Mouse (Mus musculus): ENCODE data around the gene Syn2.

The Syn2 gene

DNA sequence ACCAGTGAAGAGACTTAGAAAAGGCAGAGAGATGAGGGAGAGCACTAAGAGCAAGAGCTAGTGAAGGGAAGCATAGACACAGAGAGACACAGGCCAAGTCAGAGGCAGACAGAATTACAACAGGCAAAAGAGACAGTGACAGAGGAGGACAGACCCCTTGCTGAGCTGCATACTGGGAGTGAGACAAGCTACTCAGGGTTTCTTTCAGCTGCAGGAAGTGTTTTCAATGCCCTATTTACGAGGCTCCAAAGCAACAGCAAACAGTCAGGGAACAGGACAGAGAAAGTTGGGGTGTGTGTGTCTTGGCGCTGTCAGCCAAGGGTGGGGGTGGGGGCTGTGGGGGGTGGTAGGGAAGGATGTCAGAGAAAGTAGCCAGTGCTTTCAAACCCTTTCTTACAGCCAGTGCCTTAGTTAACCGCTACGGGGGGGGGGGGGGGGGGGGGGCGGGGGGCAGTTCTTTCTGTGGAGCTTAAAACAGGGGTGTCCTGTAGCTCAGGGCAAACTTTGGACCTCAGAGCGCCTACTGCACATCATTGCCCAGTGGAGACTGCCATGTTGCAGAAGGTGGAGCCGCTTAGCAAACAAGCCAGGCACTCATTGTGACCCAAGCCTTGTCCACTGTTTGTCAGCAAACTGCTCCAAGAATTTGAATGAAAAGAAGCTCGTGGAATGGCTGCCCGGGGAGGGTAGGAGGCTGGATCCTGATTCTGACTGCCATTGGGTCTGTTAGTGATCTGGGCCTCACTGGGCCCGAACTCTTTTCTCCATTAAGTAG is 117.6 kb downstream of the Syn2 start, which contains the start of gene Timp4:
Timp4 (minus strand) TSS at position 107 of the 775 bp plus-strand sequence.
- Histone ChIP-seq H3K36me3 (ENCODE audit: control insufficient read depth, insufficient read depth, low read length, poor library complexity, severe bottlenecking) (no peaks in the 10 kb centered on the region), H3K27me3 (ENCODE audit: control insufficient read depth, insufficient read depth, low read length, poor library complexity, severe bottlenecking) (no peaks in the 10 kb centered on the region)
- no peak for DNase-seq (ENCODE audit: low read depth, low spot score)

DNA sequence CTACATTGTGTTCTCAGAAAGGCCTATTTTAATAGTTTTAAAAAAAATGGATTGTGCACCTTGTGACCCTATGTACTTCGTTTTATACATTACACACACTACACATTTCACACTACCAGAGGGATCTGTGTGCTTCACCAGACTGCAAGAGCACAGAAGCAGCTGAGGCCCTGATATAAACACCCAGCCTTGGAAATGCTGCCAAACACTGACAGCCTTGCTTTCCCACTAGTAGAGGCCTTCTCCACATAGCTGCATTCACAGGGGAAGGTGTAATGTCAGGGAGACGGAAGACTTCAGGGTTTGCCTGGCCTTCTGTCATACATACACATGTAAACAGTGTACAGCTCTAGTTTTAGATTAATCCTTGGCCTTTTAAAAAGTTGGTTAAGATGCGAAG is 120.5 kb downstream of the Syn2 start:
- Histone ChIP-seq H3K27me3 (ENCODE audit: control insufficient read depth, insufficient read depth, low read length, poor library complexity, severe bottlenecking) (no peaks in the 10 kb centered on the region), H3K36me3 (ENCODE audit: control insufficient read depth, insufficient read depth, low read length, poor library complexity, severe bottlenecking) (no peaks in the 10 kb centered on the region)
- no peak for DNase-seq (ENCODE audit: low read depth, low spot score)

GRCm38 (mm10) chr6:115260507-115260906 is 125.8 kb downstream of the Syn2 start:
- DNase-seq (ENCODE audit: low read depth, low spot score), result no peak
- Histone ChIP-seq H3K36me3 (ENCODE audit: control insufficient read depth, insufficient read depth, low read length, poor library complexity, severe bottlenecking) (no peaks in the 10 kb centered on the region), H3K27me3 (ENCODE audit: control insufficient read depth, insufficient read depth, low read length, poor library complexity, severe bottlenecking) (no peaks in the 10 kb centered on the region)

DNA sequence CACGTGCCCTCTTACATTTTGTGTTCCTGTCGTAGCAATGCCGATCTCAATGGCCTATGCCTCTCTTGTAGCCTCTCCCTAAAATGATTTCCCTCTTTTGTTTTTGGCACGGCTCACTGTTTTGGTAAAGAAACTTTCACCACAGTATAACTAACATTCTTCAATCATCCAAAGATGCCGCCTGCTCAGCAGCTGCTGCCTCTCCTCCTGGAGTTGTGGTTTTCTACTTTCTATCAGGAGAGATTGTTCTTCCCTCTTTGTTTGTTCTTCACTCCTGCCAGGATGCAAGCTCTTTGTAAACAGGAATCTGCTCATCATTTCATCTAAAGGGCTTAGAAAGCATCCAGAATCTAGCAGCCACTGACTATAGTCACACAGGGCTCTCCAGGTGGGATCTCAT is 132.1 kb downstream of the Syn2 start:
- no peaks in the 10 kb centered on the region for H3K36me3 ChIP-seq (ENCODE audit: control insufficient read depth, insufficient read depth, low read length, poor library complexity, severe bottlenecking)
- H3K27me3 ChIP-seq (ENCODE audit: control insufficient read depth, insufficient read depth, low read length, poor library complexity, severe bottlenecking), result no peaks in the 10 kb centered on the region
- DNase-seq (ENCODE audit: low read depth, low spot score), result no peak

GRCm38 (mm10) chr6:115267916-115268315 is 133.2 kb downstream of the Syn2 start:
- DNase-seq (ENCODE audit: low read depth, low spot score), result peak; percentile 32
- H3K27me3 ChIP-seq (ENCODE audit: control insufficient read depth, insufficient read depth, low read length, poor library complexity, severe bottlenecking), result no peaks in the 10 kb centered on the region

DNA sequence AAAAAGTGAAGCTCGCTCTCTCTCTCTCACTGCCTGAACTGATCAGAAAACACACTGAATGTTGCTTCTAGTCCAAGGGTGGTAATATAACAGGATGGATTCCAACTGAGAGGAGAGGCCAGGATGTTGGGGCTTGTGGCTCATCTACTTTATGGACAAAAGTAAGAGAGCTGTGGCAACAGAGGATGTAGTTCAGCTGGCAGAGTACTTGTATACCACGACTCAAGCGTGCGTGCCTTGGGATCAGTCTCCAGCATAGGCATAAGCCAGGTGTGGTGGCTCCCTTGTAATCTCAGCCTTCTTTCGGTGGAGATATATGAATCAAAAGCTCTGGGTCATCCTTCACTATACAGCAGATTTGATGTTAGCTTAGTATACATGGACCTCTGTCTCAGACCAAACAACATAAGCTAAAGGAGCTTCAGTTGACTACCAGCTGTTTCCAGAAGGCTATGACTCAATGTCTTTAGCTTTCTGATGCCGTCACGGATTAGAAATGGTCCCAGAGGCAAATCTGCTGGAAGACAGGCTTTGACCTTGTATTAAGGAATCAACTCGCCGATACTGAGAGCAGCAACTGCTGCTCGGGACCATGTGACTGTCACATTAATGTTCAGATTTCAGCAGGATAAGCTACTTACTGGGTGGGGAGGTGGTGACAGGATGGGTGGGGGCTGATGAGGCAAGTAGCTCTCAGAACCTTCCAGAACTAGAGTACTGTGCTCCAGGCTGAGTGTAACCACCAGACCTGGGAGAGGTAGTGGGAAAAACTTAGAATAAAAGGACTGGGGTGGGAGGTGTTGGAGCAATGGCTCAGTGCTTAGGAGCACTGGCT is 134.1 kb downstream of the Syn2 start:
- DNase-seq (ENCODE audit: low read depth, low spot score), result no peak
- H3K27me3 ChIP-seq (ENCODE audit: control insufficient read depth, insufficient read depth, low read length, poor library complexity, severe bottlenecking), result no peaks in the 10 kb centered on the region
- no peaks in the 10 kb centered on the region for H3K36me3 ChIP-seq (ENCODE audit: control insufficient read depth, insufficient read depth, low read length, poor library complexity, severe bottlenecking)

More at GRCm38 (mm10) chr6:115267916-115268315, 133.2 kb downstream of the Syn2 start:
- no peaks in the 10 kb centered on the region for H3K36me3 ChIP-seq (ENCODE audit: control insufficient read depth, insufficient read depth, low read length, poor library complexity, severe bottlenecking)

GRCm38 (mm10) chr6:115269561-115269960 is 134.9 kb downstream of the Syn2 start:
- no peaks in the 10 kb centered on the region for H3K27me3 ChIP-seq (ENCODE audit: control insufficient read depth, insufficient read depth, low read length, poor library complexity, severe bottlenecking)
- DNase-seq (ENCODE audit: low read depth, low spot score), result no peak
- no peaks in the 10 kb centered on the region for H3K36me3 ChIP-seq (ENCODE audit: control insufficient read depth, insufficient read depth, low read length, poor library complexity, severe bottlenecking)

GRCm38 (mm10) chr6:115270085-115270484 is 135.4 kb downstream of the Syn2 start:
- DNase-seq (ENCODE audit: low read depth, low spot score), result no peak
- H3K36me3 ChIP-seq (ENCODE audit: control insufficient read depth, insufficient read depth, low read length, poor library complexity, severe bottlenecking), result no peaks in the 10 kb centered on the region
- no peaks in the 10 kb centered on the region for H3K27me3 ChIP-seq (ENCODE audit: control insufficient read depth, insufficient read depth, low read length, poor library complexity, severe bottlenecking)

GRCm38 (mm10) chr6:115271326-115271725 is 136.6 kb downstream of the Syn2 start:
- Histone ChIP-seq H3K27me3 (ENCODE audit: control insufficient read depth, insufficient read depth, low read length, poor library complexity, severe bottlenecking) (no peaks in the 10 kb centered on the region), H3K36me3 (ENCODE audit: control insufficient read depth, insufficient read depth, low read length, poor library complexity, severe bottlenecking) (no peaks in the 10 kb centered on the region)
- DNase-seq (ENCODE audit: low read depth, low spot score), result no peak

- no peak for DNase-seq (ENCODE audit: low read depth, low spot score)
- Histone ChIP-seq H3K27me3 (ENCODE audit: control insufficient read depth, insufficient read depth, low read length, poor library complexity, severe bottlenecking) (no peaks in the 10 kb centered on the region), H3K36me3 (ENCODE audit: control insufficient read depth, insufficient read depth, low read length, poor library complexity, severe bottlenecking) (no peaks in the 10 kb centered on the region)
Measured at GRCm38 (mm10) chr6:115271866-115272271, 137.2 kb downstream of the Syn2 start.

DNA sequence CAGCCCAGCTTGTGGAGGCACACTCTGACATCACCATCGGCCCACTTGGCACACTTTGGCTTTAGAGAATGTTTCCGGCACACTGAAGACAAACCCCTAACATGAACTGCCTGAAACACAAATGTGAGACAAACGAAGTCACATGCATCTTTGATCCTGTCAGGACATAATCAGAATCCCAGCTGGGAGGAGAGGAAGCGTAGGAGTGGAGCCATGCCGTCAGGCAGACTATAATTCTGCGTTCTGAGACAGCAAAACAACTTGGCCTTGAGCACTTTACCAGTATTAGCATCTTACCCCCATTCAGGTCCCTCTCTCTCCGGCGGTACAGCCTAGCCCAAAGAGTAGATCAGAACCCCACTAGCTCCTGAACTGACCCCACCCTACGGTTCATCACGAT is 138.6 kb downstream of the Syn2 start:
- no peak for DNase-seq (ENCODE audit: low read depth, low spot score)
- Histone ChIP-seq H3K27me3 (ENCODE audit: control insufficient read depth, insufficient read depth, low read length, poor library complexity, severe bottlenecking) (no peaks in the 10 kb centered on the region), H3K36me3 (ENCODE audit: control insufficient read depth, insufficient read depth, low read length, poor library complexity, severe bottlenecking) (no peaks in the 10 kb centered on the region)

- no peak for DNase-seq (ENCODE audit: low read depth, low spot score)
- H3K27me3 ChIP-seq (ENCODE audit: control insufficient read depth, insufficient read depth, low read length, poor library complexity, severe bottlenecking), result no peaks in the 10 kb centered on the region
- H3K36me3 ChIP-seq (ENCODE audit: control insufficient read depth, insufficient read depth, low read length, poor library complexity, severe bottlenecking), result no peaks in the 10 kb centered on the region
Measured at GRCm38 (mm10) chr6:115274705-115275104, 140.0 kb downstream of the Syn2 start.

GRCm38 (mm10) chr6:115275116-115275815 is 140.6 kb downstream of the Syn2 start:
- no peak for DNase-seq (ENCODE audit: low read depth, low spot score)
- no peaks in the 10 kb centered on the region for H3K27me3 ChIP-seq (ENCODE audit: control insufficient read depth, insufficient read depth, low read length, poor library complexity, severe bottlenecking)
- no peaks in the 10 kb centered on the region for H3K36me3 ChIP-seq (ENCODE audit: control insufficient read depth, insufficient read depth, low read length, poor library complexity, severe bottlenecking)

GRCm38 (mm10) chr6:115278086-115278485 is 143.4 kb downstream of the Syn2 start:
- H3K36me3 ChIP-seq (ENCODE audit: control insufficient read depth, insufficient read depth, low read length, poor library complexity, severe bottlenecking), result no peaks in the 10 kb centered on the region
- DNase-seq (ENCODE audit: low read depth, low spot score), result no peak
- H3K27me3 ChIP-seq (ENCODE audit: control insufficient read depth, insufficient read depth, low read length, poor library complexity, severe bottlenecking), result no peaks in the 10 kb centered on the region

- no peak for DNase-seq (ENCODE audit: low read depth, low spot score)
- no peaks in the 10 kb centered on the region for H3K36me3 ChIP-seq (ENCODE audit: control insufficient read depth, insufficient read depth, low read length, poor library complexity, severe bottlenecking)
Measured at GRCm38 (mm10) chr6:115279639-115280038, 144.9 kb downstream of the Syn2 start.

More at GRCm38 (mm10) chr6:115279639-115280038, 144.9 kb downstream of the Syn2 start:
- no peaks in the 10 kb centered on the region for H3K27me3 ChIP-seq (ENCODE audit: control insufficient read depth, insufficient read depth, low read length, poor library complexity, severe bottlenecking)
